ENCODE assay signal across 16 mouse cellular contexts in genomic region chr1:144078446-144078845, GRCm38 (mm10).
"Had no signal": no experiment of that assay in that cellular context is flagged by ENCODE, and none has a peak within 500 bp of the region (broad histone marks: within the 10 kb centered on the region; RNA-seq: fewer than 3 reads in every experiment).

No protein-coding gene starts in this region.

- ATAC-seq: liver, embryonic 12.5 days; midbrain, embryonic 16.5 days had no signal

- H3K4me3 ChIP-seq: layer of hippocampus, adult 2 months; limb, embryonic 15.5 days; liver, embryonic 12.5 days; midbrain, embryonic 10.5 days; neural tube, embryonic 13.5 days; stomach, embryonic 15.5 days had no signal

- DNase-seq: left cerebral cortex, postnatal 4 days; lung, embryonic 14.5 days; lung, postnatal 10 days; lung, postnatal 4 days; retina, postnatal 1 day; right cerebral cortex, postnatal 4 days; spleen, adult 18-20 months; thymus, postnatal 4 days had no signal

- H3K4me2 ChIP-seq: limb, embryonic 15.5 days; liver, embryonic 12.5 days; lung, embryonic 14.5 days; neural tube, embryonic 13.5 days; stomach, embryonic 15.5 days had no signal

- H3K4me1 ChIP-seq: limb, embryonic 15.5 days; liver, embryonic 12.5 days; midbrain, embryonic 10.5 days; neural tube, embryonic 13.5 days; stomach, embryonic 15.5 days had no signal

- H3K27me3 ChIP-seq: limb, embryonic 15.5 days; liver, embryonic 12.5 days; neural tube, embryonic 13.5 days; stomach, embryonic 15.5 days had no signal

- H3K9me3 ChIP-seq: limb, embryonic 15.5 days; liver, embryonic 12.5 days; midbrain, embryonic 10.5 days; neural tube, embryonic 13.5 days; stomach, embryonic 15.5 days had no signal

- H3K9ac ChIP-seq: limb, embryonic 15.5 days; liver, embryonic 12.5 days; lung, embryonic 14.5 days; neural tube, embryonic 13.5 days; stomach, embryonic 15.5 days had no signal

- H3K27ac ChIP-seq: kidney, postnatal 0 days; layer of hippocampus, adult 2 months; limb, embryonic 15.5 days; liver, embryonic 12.5 days; midbrain, embryonic 10.5 days; neural tube, embryonic 13.5 days; stomach, embryonic 15.5 days had no signal

- H3K36me3 ChIP-seq: limb, embryonic 15.5 days; liver, embryonic 12.5 days; midbrain, embryonic 10.5 days; neural tube, embryonic 13.5 days; stomach, embryonic 15.5 days had no signal
